Mouse (Mus musculus) thymus, postnatal 36 days (tissue): ENCODE results near the gene Serp2.

Source experiments
- DNase-seq, 2 experiments: peaks; one replicate each; pipeline ENCODE4 v3.0.0; 2022; ENCODE audit warnings: mixed read lengths in 2 of 2

The Serp2 gene

GRCm38 (mm10) chr14:76489128-76489527 lies 67.6 kb downstream of the Serp2 start:
- no peak for DNase-seq

DNA sequence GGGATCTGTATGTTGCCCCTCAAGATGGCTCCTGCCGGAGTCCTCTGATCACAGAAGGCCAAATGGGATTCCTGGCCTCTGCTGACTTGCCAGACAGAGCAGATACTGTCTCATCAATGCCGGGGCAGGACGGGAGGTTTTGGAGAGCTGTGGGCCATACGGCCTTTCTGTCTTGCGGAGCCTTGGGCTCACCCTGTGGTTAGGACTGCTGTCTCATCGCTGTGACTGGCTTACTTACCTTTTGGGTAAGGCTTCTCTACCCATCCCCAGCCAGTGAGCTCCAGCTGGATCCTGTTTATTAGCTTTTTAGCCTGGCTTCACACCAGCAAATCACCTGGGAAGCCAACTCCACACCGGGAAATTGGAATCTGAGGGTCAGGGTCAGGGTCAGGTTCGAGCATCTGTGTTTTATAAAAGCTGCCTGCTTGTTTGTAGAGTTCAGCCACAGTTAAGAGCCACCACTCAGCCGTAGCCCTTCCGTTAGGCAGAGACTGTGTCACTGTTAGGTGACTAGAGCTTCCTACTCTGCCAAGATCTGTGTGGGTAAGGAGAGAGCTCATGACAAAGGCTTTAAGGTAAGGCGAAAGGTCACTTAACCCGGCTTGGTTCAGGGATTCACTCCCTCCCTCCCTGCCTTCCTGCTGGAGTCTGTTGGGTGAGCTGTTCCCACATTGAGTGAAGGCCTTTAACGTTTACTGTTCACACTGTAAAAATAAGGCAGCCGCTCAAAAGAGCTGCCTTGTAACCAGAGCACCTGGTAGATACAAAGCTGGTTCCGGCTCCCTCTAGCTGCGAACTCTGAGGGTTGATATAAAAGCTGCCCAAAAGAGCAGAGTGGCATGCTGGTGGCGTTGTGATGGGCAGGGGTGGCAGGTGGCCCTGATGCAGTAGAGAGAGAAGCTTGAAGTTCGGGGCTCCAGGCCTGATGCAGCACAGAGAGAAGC lies 68.3 kb downstream of the Serp2 start:
- no peak for DNase-seq

GRCm38 (mm10) chr14:76487609-76488008 lies 69.1 kb downstream of the Serp2 start:
- no peak for DNase-seq

DNA sequence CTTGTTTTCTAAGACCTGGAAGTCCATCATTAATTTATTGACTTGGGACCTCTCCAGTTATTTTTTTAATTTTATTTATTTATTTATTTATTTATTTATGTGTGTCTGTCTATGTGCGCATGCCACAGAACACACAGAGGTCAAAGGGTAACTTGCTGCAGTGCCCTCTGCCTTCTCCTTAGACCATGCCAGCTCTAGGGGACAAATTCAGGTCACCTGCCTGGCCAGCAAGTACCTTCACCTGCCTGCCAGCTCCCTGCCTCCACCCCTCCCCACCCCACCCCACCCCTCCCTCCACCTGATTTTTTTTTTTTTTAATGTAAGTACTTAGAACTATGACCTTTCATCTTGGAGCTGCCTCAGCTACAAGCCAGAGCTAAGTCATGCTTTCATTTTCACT lies 73.0 kb downstream of the Serp2 start:
- DNase-seq, result no peak
